ENCODE assay signal across 21 mouse cellular contexts in genomic region chr8:58291487-58291886, GRCm38 (mm10).
A peak's percentile ranks its signal among the peaks of the same experiment; 100 is the strongest.
DNase-seq lines count a peak whose midpoint lies in the region; TF ChIP-seq lines count a peak whose summit lies in the region.
"Had no signal": no experiment of that assay in that cellular context is flagged by ENCODE, and none has a peak within 500 bp of the region (broad histone marks: within the 10 kb centered on the region; RNA-seq: fewer than 3 reads in every experiment).

No protein-coding gene starts in this region.

- no peak for TF ChIP-seq EP300 in CH12.LX (IDR thresholded peaks at IDR 0.05; ENCODE audit: low read length)
- no peak for TF ChIP-seq EP300 in heart, adult 2 months (IDR thresholded peaks at IDR 0.05; ENCODE audit: insufficient read depth, low read depth, low read length)

- no peaks in the 10 kb centered on the region for H3K79me2 ChIP-seq in CH12.LX (replicated peaks; ENCODE audit: control insufficient read depth, extremely low read depth, insufficient read depth, poor library complexity, severe bottlenecking)
- no peaks in the 10 kb centered on the region for H3K79me2 ChIP-seq in heart, adult 2 months (replicated peaks; ENCODE audit: control insufficient read depth, insufficient read depth, low read length)

- WGBS in heart, adult 2 months, result 86% methylated on average over 4 of the region's 4 CpGs

- TF ChIP-seq POLR2A in CH12.LX (IDR thresholded peaks at IDR 0.05; ENCODE audit: low read depth, low read length), result no peak
- no peak for TF ChIP-seq POLR2A in heart, adult 2 months (IDR thresholded peaks at IDR 0.05; ENCODE audit: insufficient read depth, low read depth, low read length)

- dilution Hi-C loops in CH12.LX (cut with MboI; ENCODE audit: extremely low pct_ligation_motif_present, extremely low pct_unique_long_range_greater_than_20kb, low sequenced_read_pairs), result no loop called here

- no peak overlapping the region for H3K4me2 ChIP-seq in CH12.LX (ENCODE audit: insufficient read depth, low read depth, poor library complexity, severe bottlenecking)
- H3K4me2 ChIP-seq: embryonic facial prominence, embryonic 13.5 days; forebrain, embryonic 15.5 days; hindbrain, embryonic 15.5 days; limb, embryonic 15.5 days; lung, embryonic 14.5 days; midbrain, embryonic 12.5 days; neural tube, embryonic 15.5 days had no signal

- no peak overlapping the region for H3K27ac ChIP-seq in CH12.LX (ENCODE audit: insufficient read depth, low read depth)
- no peak overlapping the region for H3K27ac ChIP-seq in heart, adult 2 months
- H3K27ac ChIP-seq: embryonic facial prominence, embryonic 13.5 days; forebrain, embryonic 15.5 days; heart, embryonic 10.5 days; hindbrain, embryonic 15.5 days; kidney, postnatal 0 days; limb, embryonic 15.5 days; liver, embryonic 14.5 days; midbrain, embryonic 12.5 days; neural tube, embryonic 15.5 days had no signal

- in situ Hi-C loops in CH12.LX (cut with MboI; ENCODE audit: low pct_ligation_motif_present, low pct_unique_long_range_greater_than_20kb, low sequenced_read_pairs), result no loop called here

- H3K4me1 ChIP-seq in CH12.LX (ENCODE audit: control insufficient read depth in 1 of 2, insufficient read depth in 2 of 2), result peaks cover 0 to 6% of the 10 kb centered on the region in 2 experiments; a peak in 1 of 4 replicates
- no peaks in the 10 kb centered on the region for H3K4me1 ChIP-seq in heart, adult 2 months (ENCODE audit: control insufficient read depth, insufficient read depth, low read length)
- H3K4me1 ChIP-seq: embryonic facial prominence, embryonic 13.5 days; forebrain, embryonic 15.5 days; heart, embryonic 10.5 days; hindbrain, embryonic 15.5 days; limb, embryonic 15.5 days; midbrain, embryonic 12.5 days; neural tube, embryonic 15.5 days had no signal

- no peak overlapping the region for H3K9ac ChIP-seq in CH12.LX (ENCODE audit: insufficient read depth, low read depth)
- H3K9ac ChIP-seq in heart, adult 2 months (ENCODE audit: low read depth, low read length), result no peak overlapping the region
- H3K9ac ChIP-seq: embryonic facial prominence, embryonic 13.5 days; forebrain, embryonic 15.5 days; hindbrain, embryonic 15.5 days; limb, embryonic 15.5 days; liver, embryonic 14.5 days; lung, embryonic 14.5 days; midbrain, embryonic 12.5 days; neural tube, embryonic 15.5 days had no signal

- TF ChIP-seq RAD21 in CH12.LX (IDR thresholded peaks at IDR 0.05; ENCODE audit: low read depth, low read length), result no peak

- H3K27me3 ChIP-seq in CH12.LX (replicated peaks), result no peaks in the 10 kb centered on the region
- H3K27me3 ChIP-seq in heart, adult 2 months (ENCODE audit: control insufficient read depth, insufficient read depth, low read length), result no peaks in the 10 kb centered on the region
- H3K27me3 ChIP-seq: embryonic facial prominence, embryonic 13.5 days; forebrain, embryonic 15.5 days; hindbrain, embryonic 15.5 days; limb, embryonic 15.5 days; midbrain, embryonic 12.5 days; neural tube, embryonic 15.5 days had no signal

- H3K36me3 ChIP-seq in CH12.LX (replicated peaks in 1 of 2; ENCODE audit: control insufficient read depth in 1 of 2, insufficient read depth in 1 of 2, low read length in 1 of 2), result no peaks in the 10 kb centered on the region
- H3K36me3 ChIP-seq in heart, adult 2 months (ENCODE audit: control insufficient read depth, insufficient read depth, low read length), result no peaks in the 10 kb centered on the region
- H3K36me3 ChIP-seq: embryonic facial prominence, embryonic 13.5 days; forebrain, embryonic 15.5 days; heart, embryonic 10.5 days; hindbrain, embryonic 15.5 days; limb, embryonic 15.5 days; midbrain, embryonic 12.5 days; neural tube, embryonic 15.5 days had no signal

- H3K9me3 ChIP-seq in CH12.LX (replicated peaks; ENCODE audit: low read length), result no peaks in the 10 kb centered on the region
- H3K9me3 ChIP-seq: embryonic facial prominence, embryonic 13.5 days; forebrain, embryonic 15.5 days; heart, embryonic 10.5 days; hindbrain, embryonic 15.5 days; limb, embryonic 15.5 days; midbrain, embryonic 12.5 days; neural tube, embryonic 15.5 days had no signal

- DNase-seq in layer of hippocampus, adult 18-20 months (ENCODE audit: low spot score in 2 of 2), result peak; percentile 3 to 18
- DNase-seq in layer of hippocampus, postnatal 10 days (ENCODE audit: low spot score in 2 of 2), result no peak
- DNase-seq in A20 (ENCODE audit: low read depth, low spot score) (peak; percentile 35), CH12.LX (ENCODE audit: extremely low read depth) (peak; percentile 26)
- peak; percentile 8 for DNase-seq in layer of hippocampus, adult 9-10 months (ENCODE audit: low spot score)
- no peak for DNase-seq in heart, adult 2 months
- no peak for DNase-seq in urinary bladder, postnatal 14 days (ENCODE audit: low spot score)
- DNase-seq: adrenal gland, postnatal 14 days; cerebellum, adult 11 months; cerebellum, postnatal 10 days; kidney, adult 2 months; lung, embryonic 14.5 days had no signal

- intact Hi-C loops in heart, adult 2 months (cut with DNase I), result no loop called here

- no peak overlapping the region for H3K4me3 ChIP-seq in CH12.LX (replicated peaks in 1 of 3; ENCODE audit: low read depth in 2 of 3, low read length in 2 of 3, poor library complexity in 1 of 3)
- H3K4me3 ChIP-seq in heart, adult 2 months, result no peak overlapping the region
- H3K4me3 ChIP-seq: embryonic facial prominence, embryonic 13.5 days; forebrain, embryonic 15.5 days; heart, embryonic 10.5 days; hindbrain, embryonic 15.5 days; limb, embryonic 15.5 days; midbrain, embryonic 12.5 days; neural tube, embryonic 15.5 days had no signal

- TF ChIP-seq CTCF in CH12.LX (conservative IDR thresholded peaks at IDR 0.05 in 1 of 2, IDR thresholded peaks at IDR 0.05 in 1 of 2; ENCODE audit: low read depth in 2 of 2, low read length in 2 of 2), result no peak
- no peak for TF ChIP-seq CTCF in heart, adult 2 months (IDR thresholded peaks at IDR 0.05)

TF ChIP-seq in CH12.LX, 34 proteins besides CTCF, POLR2A, EP300 and RAD21:
- TF ChIP-seq CHD1 (IDR thresholded peaks at IDR 0.05; ENCODE audit: low read depth, low read length) (no peak), MYC (IDR thresholded peaks at IDR 0.05; ENCODE audit: low read depth, low read length) (no peak), NELFE (IDR thresholded peaks at IDR 0.05; ENCODE audit: low read depth, low read length) (no peak), MEF2A (IDR thresholded peaks at IDR 0.05; ENCODE audit: borderline replicate concordance, low read depth, low read length) (no peak)

Comparison
In these comparisons a context has a peak if more than half of its experiments do, and no peak if none do; other contexts are left out.
1. DNase-seq: peak in layer of hippocampus, adult 18-20 months (2 of 2), A20 (single experiment), CH12.LX (single experiment) and layer of hippocampus, adult 9-10 months (single experiment); none in layer of hippocampus, postnatal 10 days (0 of 2), heart, adult 2 months (0 of 2) and urinary bladder, postnatal 14 days (single experiment).